Mouse (Mus musculus) inflammation-experienced regulatory T-cells (primary cell): ENCODE measurements around the gene Fbxw2. TPM values are rescaled to one million over a fixed set of nuclear protein-coding genes. Genes with fewer than 3 reads are reported as not detected.

Source experiments
- polyA plus RNA-seq, 2 experiments: library from polyadenylated mRNA; unstranded; fragments of 100-300 nt; shearing (Covaris generic); gene quantifications; one replicate each; pipeline ENCODE4 v1.2.1; 2017

The Fbxw2 gene
- 100 to 1,000 TPM; 142 to 154 TPM for polyA plus RNA-seq

DNA sequence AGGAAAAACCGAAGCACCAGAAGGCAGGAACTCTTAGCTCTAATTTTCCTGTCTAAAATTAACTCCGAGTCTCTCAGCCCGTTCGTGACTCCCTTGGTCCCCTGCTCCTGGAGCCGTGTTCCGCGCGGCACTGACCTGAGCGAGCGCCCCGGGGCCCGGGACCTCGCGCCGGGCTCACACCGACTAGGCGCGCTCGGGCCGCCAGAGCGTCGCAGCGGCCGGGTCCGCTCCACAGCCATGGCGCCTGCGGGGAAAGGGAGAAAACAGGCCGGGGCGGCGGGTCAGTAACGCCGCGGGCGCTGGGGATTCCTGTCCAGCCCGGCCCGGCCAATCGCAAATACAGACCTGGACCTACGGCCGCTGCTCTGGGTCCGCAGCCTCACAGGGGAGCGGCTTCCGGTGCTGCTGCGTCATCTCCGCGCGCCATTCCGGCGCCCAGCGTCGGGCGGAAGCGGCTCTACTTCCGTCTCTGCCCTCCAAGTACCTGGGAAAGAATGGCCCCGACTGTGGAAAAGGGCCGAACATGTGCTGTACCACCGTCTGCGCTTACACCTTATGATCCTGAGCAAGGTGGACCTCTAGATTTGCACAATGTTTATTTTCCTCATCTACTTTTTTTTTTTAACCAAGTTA, at the start of gene Fbxw2:
Gene Fbxw2 (minus strand): TSS at position 485 of the 633 bp plus-strand sequence.

DNA sequence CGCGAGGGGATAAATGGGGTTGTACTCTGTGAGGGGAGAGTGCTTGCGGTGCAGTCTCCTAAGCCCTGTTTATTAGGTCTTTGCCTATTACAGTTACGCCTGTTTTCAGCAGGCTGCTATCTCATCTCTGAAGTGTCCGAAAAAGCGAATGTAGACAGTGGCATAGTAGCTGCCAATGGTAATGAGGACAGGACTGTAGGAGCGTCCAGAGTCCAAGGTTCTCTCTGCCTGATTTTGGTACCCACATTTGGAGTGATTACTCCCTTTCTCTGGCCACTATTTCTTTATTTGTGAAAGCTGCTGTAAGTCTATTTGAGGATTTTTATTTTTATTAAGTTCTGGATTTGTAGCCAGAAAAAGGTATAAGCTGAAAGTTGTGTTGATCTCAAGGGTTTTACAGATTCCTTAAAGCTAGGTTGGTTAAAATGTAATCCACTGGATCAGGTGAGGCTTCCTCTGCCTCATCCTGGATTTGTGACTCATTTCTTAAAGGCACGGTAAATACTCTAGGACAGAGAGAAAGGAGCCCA, 48.8 kb upstream of the Fbxw2 start, which contains the start of gene Psmd5:
Gene Psmd5 (minus strand): TSS at position 153 of the 530 bp plus-strand sequence.

GRCm38 (mm10) chr2:34874271-34874670, 48.2 kb upstream of the Fbxw2 start, which contains the start of gene Cutal:
Cutal (plus strand) TSS chr2:34874396.

GRCm38 (mm10) chr2:34832766-34833457, 6.8 kb upstream of the Fbxw2 start, which contains the start of gene Gm34653:
Gm34653 (plus strand) TSS chr2:34833007.

DNA sequence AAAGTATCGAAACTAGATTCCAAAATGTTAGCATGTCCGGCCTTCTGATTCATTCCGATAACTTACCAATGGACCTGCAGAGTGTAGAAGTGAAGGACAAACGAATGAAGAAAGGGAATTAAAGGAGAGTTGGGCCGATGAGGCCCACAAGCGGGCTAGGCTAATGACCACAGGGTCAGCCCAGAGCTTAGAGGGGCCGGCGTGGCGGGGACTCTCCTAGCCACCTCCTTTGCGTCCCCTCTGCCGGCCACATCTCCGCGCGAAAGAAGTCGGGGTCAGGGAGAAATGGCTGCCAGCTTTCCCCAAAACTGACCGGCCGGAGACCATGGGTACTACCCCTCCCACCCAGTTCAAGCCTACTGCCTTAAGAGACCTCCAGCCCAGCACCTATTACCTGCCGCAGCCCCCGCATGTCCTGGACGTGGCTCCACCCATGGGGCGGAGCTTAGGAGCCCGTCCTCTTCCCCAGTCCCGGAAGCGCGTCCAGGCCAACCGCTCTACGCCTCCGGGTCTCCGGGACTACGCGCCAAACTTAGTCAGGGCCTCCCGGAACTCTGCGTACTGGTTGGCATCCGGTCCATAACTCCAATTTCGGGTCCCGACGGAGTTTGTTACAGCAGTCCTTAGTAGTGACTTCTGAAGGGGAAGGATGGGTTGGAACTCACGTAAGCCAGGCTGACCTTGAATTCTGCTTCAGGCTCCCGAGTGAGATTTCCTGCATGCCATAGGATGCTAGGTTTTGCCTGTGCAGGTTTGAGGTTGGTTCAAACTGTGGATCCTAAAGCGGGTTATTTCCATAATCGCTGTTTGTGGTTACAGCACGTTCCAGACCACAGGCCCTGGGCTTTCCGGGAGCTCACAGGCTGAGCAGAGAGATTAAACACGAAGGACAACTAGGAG, 26.5 kb downstream of the Fbxw2 start, which contains the start of gene Rabepk:
Gene Rabepk (minus strand): TSS at position 556 of the 900 bp plus-strand sequence.

DNA sequence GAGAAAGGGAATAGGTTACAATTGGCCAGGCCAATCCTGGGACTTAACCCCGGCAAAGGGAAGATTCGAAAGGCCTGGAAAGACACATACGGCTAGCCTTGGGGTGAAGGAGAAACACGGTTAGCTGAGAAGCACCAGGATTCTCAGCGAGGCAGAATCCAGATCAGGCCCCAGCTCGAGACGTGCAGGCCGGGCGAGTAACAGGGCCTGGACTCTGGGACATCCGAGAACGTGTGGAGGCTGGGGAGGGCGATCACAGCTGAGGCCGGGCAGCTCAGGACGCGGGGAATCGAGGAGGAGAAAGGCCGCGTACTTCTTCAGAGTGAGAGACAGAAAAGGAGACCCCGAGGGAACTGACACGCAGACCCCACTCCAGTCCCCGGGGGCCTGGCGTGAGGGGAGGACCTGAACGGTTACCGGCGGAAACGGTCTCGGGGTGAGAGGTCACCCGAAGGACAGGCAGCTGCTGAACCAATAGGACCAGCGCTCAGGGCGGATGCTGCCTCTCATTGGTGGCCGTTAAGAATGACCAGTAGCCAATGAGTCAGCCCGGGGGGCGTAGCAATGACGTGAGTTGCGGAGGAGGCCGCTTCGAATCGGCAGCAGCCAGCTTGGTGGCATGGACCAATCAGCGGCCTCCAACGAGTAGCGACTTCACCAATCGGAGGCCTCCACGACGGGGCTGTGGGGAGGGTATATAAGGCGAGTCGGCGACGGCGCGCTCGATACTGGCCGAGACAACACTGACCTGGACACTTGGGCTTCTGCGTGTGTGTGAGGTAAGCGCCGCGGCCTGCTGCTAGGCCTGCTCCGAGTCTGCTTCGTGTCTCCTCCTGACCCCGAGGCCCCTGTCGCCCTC, 54.5 kb downstream of the Fbxw2 start, which contains the start of gene Hspa5:
Gene Hspa5 (plus strand): TSS at position 603 of the 859 bp plus-strand sequence.

DNA sequence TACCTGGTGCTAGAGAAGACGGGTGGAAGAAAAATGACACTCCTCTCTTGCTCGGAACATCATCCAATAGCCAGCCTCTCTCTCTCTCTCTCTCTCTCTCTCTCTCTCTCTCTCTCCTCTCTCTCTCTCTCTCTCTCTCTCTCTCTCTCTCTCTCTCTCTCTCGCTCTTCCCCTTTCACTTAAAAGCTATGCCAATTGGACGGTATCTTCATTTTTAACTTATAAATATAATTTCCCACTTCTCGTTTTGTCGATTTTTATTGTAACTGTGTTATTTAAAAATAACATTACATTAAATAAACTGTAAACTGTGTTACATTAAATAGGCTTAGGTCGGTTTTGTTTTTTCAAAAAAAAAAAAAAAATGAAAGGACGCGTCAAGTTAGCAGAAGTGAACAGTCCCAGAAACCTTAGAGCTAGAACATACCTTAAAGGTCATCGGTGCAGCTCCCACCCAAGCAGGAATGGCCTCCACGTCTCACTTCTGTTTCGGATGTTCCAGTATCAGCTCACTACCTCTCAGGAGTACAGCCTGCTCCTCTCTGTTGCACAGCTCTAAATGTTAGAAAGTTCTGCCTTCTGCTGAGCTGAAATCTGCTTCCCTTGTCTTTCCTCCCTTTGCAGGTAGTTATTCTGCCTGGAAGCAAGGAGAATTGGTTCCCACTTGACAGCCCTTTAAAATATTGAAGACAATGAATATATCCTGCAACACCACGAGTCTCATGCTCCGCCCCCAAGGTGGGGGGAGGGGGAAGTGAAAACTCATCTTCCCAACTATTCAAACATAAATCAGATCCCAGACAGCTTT, 71.4 kb downstream of the Fbxw2 start, which contains the start of gene Gapvd1:
Gene Gapvd1 (minus strand): TSS at position 682 of the 808 bp plus-strand sequence.

Other genes with a start within 250 kb of the Fbxw2 start
- gene Gapvd1, start 71.1 kb downstream of the Fbxw2 start, polyA plus RNA-seq: 100 to 1,000 TPM in 1 of 2 experiments, 10 to 100 TPM in 1; 90.8 to 106 TPM
- gene Hspa5, start 54.3 kb downstream of the Fbxw2 start, polyA plus RNA-seq: 100 to 1,000 TPM; 527 to 549 TPM
- gene Rabepk, start 26.4 kb downstream of the Fbxw2 start, polyA plus RNA-seq: 10 to 100 TPM; 39.0 to 45.3 TPM
- gene Gm34653, start 6.7 kb upstream of the Fbxw2 start, polyA plus RNA-seq: under 1 TPM; 0.18 to 0.33 TPM
- gene Cutal, start 48.1 kb upstream of the Fbxw2 start, polyA plus RNA-seq: under 1 TPM in 1 of 2 experiments, not detected in 1; 0.29 TPM
- 100 to 1,000 TPM in 1 of 2 experiments, 10 to 100 TPM in 1; 97.6 to 110 TPM for gene Psmd5, start 48.7 kb upstream of the Fbxw2 start, polyA plus RNA-seq
- gene Phf19, start 87.7 kb upstream of the Fbxw2 start, polyA plus RNA-seq: 1 to 10 TPM; 2.2 to 3.2 TPM
- 100 to 1,000 TPM; 305 to 432 TPM for gene Traf1, start 135.5 kb upstream of the Fbxw2 start, polyA plus RNA-seq
- gene Hc, start 235.1 kb upstream of the Fbxw2 start, polyA plus RNA-seq: under 1 TPM; 0.20 to 0.60 TPM